Mouse (Mus musculus) heart, adult 2 months (tissue): ENCODE results near the gene Sec61b. TPM values are rescaled to one million over a fixed set of nuclear protein-coding genes. Genes with fewer than 3 reads are reported as not detected.

ENCODE experiments used
- DNase-seq, 2 experiments: peaks; one replicate each; pipeline ENCODE4 v3.0.0; 2021
- H3K27ac ChIP-seq: fragments of 200-600 bp; 2 replicates; pipeline ENCODE4 v1.8.1; 2022
- H3K27me3 ChIP-seq: fragments of 200-500 bp; 2 replicates; pipeline ENCODE4 v1.6.1; 2012; ENCODE audit warnings: mild to moderate bottlenecking, low read length, inconsistent platforms, mixed read lengths; ENCODE audit not compliant: control insufficient read depth, insufficient read depth
- H3K36me3 ChIP-seq: fragments of 200-500 bp; 2 replicates; pipeline ENCODE4 v1.6.1; 2012; ENCODE audit warnings: low read length, inconsistent platforms; ENCODE audit not compliant: control insufficient read depth, insufficient read depth
- H3K4me1 ChIP-seq: fragments of 200-500 bp; 2 replicates; pipeline ENCODE4 v1.6.1; 2011; ENCODE audit warnings: low read length; ENCODE audit not compliant: control insufficient read depth, insufficient read depth
- H3K4me3 ChIP-seq: fragments of 200-600 bp; 2 replicates; pipeline ENCODE4 v1.8.1; 2022
- H3K79me2 ChIP-seq: fragments of 200-500 bp; replicated peaks from 2 replicates; pipeline ENCODE4 v1.6.1; 2012; ENCODE audit warnings: mild to moderate bottlenecking, inconsistent platforms, low read length, moderate library complexity, mixed read lengths; ENCODE audit not compliant: control insufficient read depth, insufficient read depth
- H3K9ac ChIP-seq: fragments of 200-500 bp; 2 replicates; pipeline ENCODE4 v1.6.1; 2012; ENCODE audit warnings: low read depth, mild to moderate bottlenecking, control low read depth, inconsistent platforms, low read length, mixed read lengths
- CTCF ChIP-seq: fragments of 200-600 bp; IDR thresholded peaks from 2 replicates; pipeline ENCODE4 v1.8.1; 2022; ENCODE audit warnings: antibody characterized with exemption, mild to moderate bottlenecking, moderate library complexity
- EP300 ChIP-seq: fragments of 200-500 bp; IDR thresholded peaks from 2 replicates; pipeline ENCODE4 v1.6.1; 2011; ENCODE audit warnings: low read depth, low read length, control low read depth; ENCODE audit not compliant: insufficient read depth
- POLR2A ChIP-seq: fragments of 200-500 bp; IDR thresholded peaks from 2 replicates; pipeline ENCODE4 v1.6.1; 2011; ENCODE audit warnings: mild to moderate bottlenecking, low read depth, low read length, control low read depth; ENCODE audit not compliant: insufficient read depth
- WGBS: fragments of 180-500 bp; shearing (Covaris S2); methylation state at CpG from one replicate; pipeline ENCODE4 v1.1.7; 2018; 5-methylcytosine and 5-hydroxymethylcytosine counted together
- intact Hi-C: fragments of 180-260 bp; cut with DNase I; formaldehyde crosslinking; loops from one replicate; pipeline ENCODE4 v1.15.1; 2025
- long read RNA-seq: library from polyadenylated mRNA; stranded (forward); transcript quantifications from one replicate; pipeline ENCODE4 v2.0.0, GENCODE M21; 2021
- polyA plus RNA-seq: library from polyadenylated mRNA; depleted of rRNA; stranded (reverse); fragments of >200 nt; gene quantifications from 2 replicates; pipeline ENCODE4 v1.2.3, GENCODE M21; 2012; rRNA removed
- total RNA-seq, 2 experiments: library from RNA; stranded (reverse); gene quantifications; 2 replicates each; pipeline ENCODE4 v1.2.3; 2021

The Sec61b gene
- total RNA-seq (10 to 100 TPM; 19.2 to 21.8 TPM), polyA plus RNA-seq (21.3 and 35.6 TPM in 2 replicates)
- long read RNA-seq, transcript Sec61b-201 (4 exons, 564 nt): major isoform, 17 of 23 reads
- long read RNA-seq, partial matches to known transcripts: 5 of 23 reads
- long read RNA-seq, other reads (novel, unspliced or antisense): 1 of 23 reads

DNA sequence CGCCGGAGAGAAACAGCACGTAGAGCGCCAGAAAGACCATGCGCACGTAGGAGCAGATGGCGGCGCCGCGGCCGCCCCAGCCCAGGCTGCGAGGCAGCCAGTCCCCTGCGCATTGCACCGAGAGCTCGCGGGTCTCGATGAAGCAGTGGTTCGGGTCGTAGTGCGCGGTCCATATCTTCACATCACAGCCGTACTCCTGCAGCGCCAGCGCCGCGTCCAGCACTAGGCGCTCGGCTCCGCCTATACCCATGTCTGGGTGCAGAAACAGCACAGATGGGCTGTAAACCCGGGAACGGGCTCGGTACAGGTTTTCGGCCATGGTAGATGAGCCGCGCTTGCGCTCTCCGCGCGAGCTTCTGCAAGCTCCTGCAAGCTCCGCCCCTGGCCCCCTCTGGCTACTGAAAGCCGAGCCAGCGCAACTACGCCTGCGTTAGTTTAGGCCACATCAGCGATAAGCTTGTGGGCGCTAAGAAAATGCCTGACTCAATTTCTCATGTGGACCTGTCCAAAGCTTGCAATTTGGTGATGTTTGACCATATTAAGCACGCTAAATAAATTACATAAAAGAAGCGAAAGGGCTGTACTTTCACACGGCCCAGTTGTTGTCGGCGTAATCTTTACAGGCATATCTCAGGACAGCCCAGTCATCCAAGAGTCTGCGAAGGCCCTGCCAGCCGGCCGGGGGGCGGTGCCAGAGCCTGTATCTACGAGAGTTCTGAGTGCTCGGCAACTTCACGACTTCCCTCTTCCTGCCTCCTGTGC is at the start of gene Sec61b, which contains the start of gene Alg2:
TSS of gene Sec61b (plus strand) at position 691 of the 762 bp plus-strand sequence.
TSS of gene Alg2 (minus strand) at position 366 of the 762 bp plus-strand sequence.
- peak; percentile 90 for TF ChIP-seq POLR2A
- TF ChIP-seq CTCF: no peak
- no peak for TF ChIP-seq EP300
- under 1% methylated on average over 58 of the region's 58 CpGs for WGBS
- intact Hi-C loops: loop anchor here (2.0 to 10.0 kb wide), 3 partner anchors 35 to 811 kb away; partner anchors contain the start of gene Tgfbr1
- Histone ChIP-seq H3K27me3 (no peaks in the 10 kb centered on the region), H3K9ac (peak within 1 kb of the TSS; percentile 92), H3K4me1 (peaks cover 3% of the 10 kb centered on the region), H3K4me3 (peak within 1 kb of the TSS; percentile 84), H3K36me3 (no peaks in the 10 kb centered on the region; the same call in 1 of the 2 replicates), H3K79me2 (peaks cover 5% of the 10 kb centered on the region; the same call in 1 of the 2 replicates), H3K27ac (peak within 1 kb of the TSS; percentile 99)
- DNase-seq: peak; percentile 95 to 98

GRCm38 (mm10) chr4:47425247-47425830 is 49.1 kb upstream of the Sec61b start:
- no peak for TF ChIP-seq POLR2A
- TF ChIP-seq EP300: no peak
- no peak for TF ChIP-seq CTCF
- H3K79me2 ChIP-seq: no peaks in the 10 kb centered on the region
- H3K27ac ChIP-seq: no peak overlapping the region
- WGBS: 94% methylated on average over 16 of the region's 16 CpGs
- no peak overlapping the region for H3K9ac ChIP-seq
- intact Hi-C loops: no loop called here
- no peaks in the 10 kb centered on the region for H3K27me3 ChIP-seq
- no peak for DNase-seq
- H3K4me1 ChIP-seq: no peaks in the 10 kb centered on the region
- no peaks in the 10 kb centered on the region for H3K36me3 ChIP-seq
- H3K4me3 ChIP-seq: no peak overlapping the region

DNA sequence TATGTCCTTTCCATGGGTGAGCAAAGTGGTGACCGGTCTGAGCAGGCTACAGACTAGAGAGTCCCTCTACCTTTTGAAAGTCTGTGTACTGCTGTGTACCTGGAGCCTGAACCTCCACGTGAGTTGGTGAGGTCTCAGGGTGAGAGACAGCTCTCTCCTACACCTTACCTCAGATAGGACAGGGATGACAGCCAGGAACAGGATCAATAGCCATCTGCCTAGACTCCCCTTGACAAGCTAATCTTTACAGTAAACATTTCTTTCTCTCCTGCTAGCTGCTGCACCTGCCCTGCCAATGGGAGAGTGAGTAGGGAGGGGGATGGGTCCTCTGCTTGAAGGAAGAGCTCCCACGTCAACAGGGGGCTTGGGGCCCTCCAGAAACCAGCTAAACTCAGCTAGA is 46.9 kb upstream of the Sec61b start:
- Histone ChIP-seq H3K4me1 (no peaks in the 10 kb centered on the region), H3K9ac (no peak overlapping the region), H3K27ac (no peak overlapping the region), H3K79me2 (no peaks in the 10 kb centered on the region), H3K27me3 (no peaks in the 10 kb centered on the region), H3K36me3 (no peaks in the 10 kb centered on the region), H3K4me3 (no peak overlapping the region)
- WGBS: 70% methylated on average over 3 of the region's 3 CpGs
- intact Hi-C loops: no loop called here
- TF ChIP-seq EP300 (no peak), CTCF (no peak), POLR2A (no peak)
- no peak for DNase-seq

- WGBS: 27% methylated on average over 6 of the region's 6 CpGs
- intact Hi-C loops: loop anchor here (10.0 kb wide), 1 partner anchor 974 kb away; no protein-coding TSS in a partner anchor
Observed at GRCm38 (mm10) chr4:47430557-47430956, 43.9 kb upstream of the Sec61b start.

GRCm38 (mm10) chr4:47431081-47431480 is 43.4 kb upstream of the Sec61b start:
- Histone ChIP-seq H3K27me3 (no peaks in the 10 kb centered on the region), H3K4me3 (no peak overlapping the region), H3K9ac (no peak overlapping the region), H3K4me1 (no peaks in the 10 kb centered on the region), H3K36me3 (no peaks in the 10 kb centered on the region), H3K27ac (no peak overlapping the region), H3K79me2 (no peaks in the 10 kb centered on the region)
- TF ChIP-seq CTCF: no peak
- no peak for TF ChIP-seq POLR2A
- no peak for TF ChIP-seq EP300
- 93% methylated on average over 5 of the region's 5 CpGs for WGBS
- intact Hi-C loops: loop anchor here (10.0 kb wide), 1 partner anchor 974 kb away; no protein-coding TSS in a partner anchor
- no peak for DNase-seq

More at GRCm38 (mm10) chr4:47430557-47430956, 43.9 kb upstream of the Sec61b start:
- H3K9ac ChIP-seq: no peak overlapping the region
- no peaks in the 10 kb centered on the region for H3K36me3 ChIP-seq
- no peaks in the 10 kb centered on the region for H3K27me3 ChIP-seq
- H3K27ac ChIP-seq: no peak overlapping the region
- TF ChIP-seq POLR2A: no peak
- TF ChIP-seq CTCF: no peak
- no peak for TF ChIP-seq EP300
- DNase-seq: no peak
- no peak overlapping the region for H3K4me3 ChIP-seq
- no peaks in the 10 kb centered on the region for H3K79me2 ChIP-seq
- H3K4me1 ChIP-seq: no peaks in the 10 kb centered on the region

DNA sequence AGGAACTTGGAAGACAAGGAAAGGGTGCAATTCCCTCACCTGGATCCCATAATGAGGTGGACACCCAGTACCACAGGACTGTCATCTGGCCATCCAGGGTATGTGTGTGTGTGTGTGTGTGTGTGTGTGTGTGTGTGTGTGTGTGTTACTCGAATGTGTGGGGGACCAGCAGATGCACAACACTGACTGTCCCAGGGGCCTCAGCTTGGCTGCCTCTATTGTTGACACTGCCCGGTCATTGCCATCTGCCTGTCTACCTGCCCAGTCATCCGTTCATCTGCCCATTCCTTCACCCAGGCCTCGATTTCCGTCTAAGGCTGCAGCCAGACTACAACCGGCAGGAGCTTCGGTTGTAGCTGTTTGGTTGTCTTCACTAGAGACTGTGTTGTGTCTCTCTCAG is 41.7 kb upstream of the Sec61b start:
- no peaks in the 10 kb centered on the region for H3K79me2 ChIP-seq
- H3K36me3 ChIP-seq: no peaks in the 10 kb centered on the region
- H3K4me3 ChIP-seq: no peak overlapping the region
- no peaks in the 10 kb centered on the region for H3K27me3 ChIP-seq
- H3K27ac ChIP-seq: no peak overlapping the region
- 88% methylated on average over 7 of the region's 7 CpGs for WGBS
- H3K9ac ChIP-seq: no peak overlapping the region
- intact Hi-C loops: loop anchor here (10.0 kb wide), 1 partner anchor 972 kb away; no protein-coding TSS in a partner anchor
- H3K4me1 ChIP-seq: peaks cover 2% of the 10 kb centered on the region
- DNase-seq: no peak
- TF ChIP-seq POLR2A (no peak), EP300 (no peak), CTCF (no peak)
